Mouse (Mus musculus): ENCODE measurements around the gene Gas2l1. TPM values are rescaled to one million over a fixed set of nuclear protein-coding genes. Genes with fewer than 3 reads are reported as not detected.

The Gas2l1 gene
- total RNA-seq, 2 experiments from 2014 or later, result 3.6 to 6.5 TPM

Small RNA genes lying within 50 kb of the gene (microRNA-seq; reads per million reads assigned to microRNA genes)
- not detected for gene Gm47296

Other genes with a start within 250 kb of the Gas2l1 start
- 10 to 100 TPM; 51.1 to 55.6 TPM for gene Nf2, start 215.8 kb downstream of the Gas2l1 start, total RNA-seq (2021)
- under 1 TPM; 0.57 to 1.00 TPM for gene Nipsnap1, start 191.4 kb downstream of the Gas2l1 start, total RNA-seq (2021)
- gene Thoc5, start 170.0 kb downstream of the Gas2l1 start, total RNA-seq (2021), result 10 to 100 TPM; 14.8 to 15.6 TPM
- gene Nefh, start 117.3 kb downstream of the Gas2l1 start, total RNA-seq (2021), result not detected
- gene Ap1b1, start 78.5 kb downstream of the Gas2l1 start, total RNA-seq (2021), result 10 to 100 TPM; 41.3 to 48.7 TPM
- under 1 TPM in 1 of 2 experiments, not detected in 1; 0.21 TPM for gene Rasl10a, start 7.2 kb downstream of the Gas2l1 start, total RNA-seq (2021)
- 10 to 100 TPM; 29.2 to 36.9 TPM for gene Rhbdd3, start 33.6 kb upstream of the Gas2l1 start, total RNA-seq (2021)
- 10 to 100 TPM; 68.9 to 74.1 TPM for gene Ewsr1, start 33.9 kb upstream of the Gas2l1 start, total RNA-seq (2021)
- 1 to 10 TPM; 7.7 to 8.9 TPM for gene Emid1, start 86.9 kb upstream of the Gas2l1 start, total RNA-seq (2021)
- gene Kremen1, start 196.2 kb upstream of the Gas2l1 start, total RNA-seq (2021), result 10 to 100 TPM; 43.0 to 53.7 TPM

Data from gastrocnemius, adult 18-20 months (tissue).